Mouse (Mus musculus): ENCODE results near the gene Msrb3. TPM values are rescaled to one million over a fixed set of nuclear protein-coding genes. Genes with fewer than 3 reads are reported as not detected.

The Msrb3 gene
- polyA plus RNA-seq, 1 experiment from 2014 or later: 11.4 TPM

Other genes starting within 250 kb of the Msrb3 start
- 4.6 and 4.8 TPM in 2 replicates for gene Lemd3, start 80.2 kb upstream of the Msrb3 start, polyA plus RNA-seq (2016; fragmentation: Nextera tagmentation; extraction: Ambion mirVana)
- 7.0 and 9.2 TPM in 2 replicates for gene Wif1, start 134.9 kb upstream of the Msrb3 start, polyA plus RNA-seq (2016; fragmentation: Nextera tagmentation; extraction: Ambion mirVana)